In the genomic region with DNA sequence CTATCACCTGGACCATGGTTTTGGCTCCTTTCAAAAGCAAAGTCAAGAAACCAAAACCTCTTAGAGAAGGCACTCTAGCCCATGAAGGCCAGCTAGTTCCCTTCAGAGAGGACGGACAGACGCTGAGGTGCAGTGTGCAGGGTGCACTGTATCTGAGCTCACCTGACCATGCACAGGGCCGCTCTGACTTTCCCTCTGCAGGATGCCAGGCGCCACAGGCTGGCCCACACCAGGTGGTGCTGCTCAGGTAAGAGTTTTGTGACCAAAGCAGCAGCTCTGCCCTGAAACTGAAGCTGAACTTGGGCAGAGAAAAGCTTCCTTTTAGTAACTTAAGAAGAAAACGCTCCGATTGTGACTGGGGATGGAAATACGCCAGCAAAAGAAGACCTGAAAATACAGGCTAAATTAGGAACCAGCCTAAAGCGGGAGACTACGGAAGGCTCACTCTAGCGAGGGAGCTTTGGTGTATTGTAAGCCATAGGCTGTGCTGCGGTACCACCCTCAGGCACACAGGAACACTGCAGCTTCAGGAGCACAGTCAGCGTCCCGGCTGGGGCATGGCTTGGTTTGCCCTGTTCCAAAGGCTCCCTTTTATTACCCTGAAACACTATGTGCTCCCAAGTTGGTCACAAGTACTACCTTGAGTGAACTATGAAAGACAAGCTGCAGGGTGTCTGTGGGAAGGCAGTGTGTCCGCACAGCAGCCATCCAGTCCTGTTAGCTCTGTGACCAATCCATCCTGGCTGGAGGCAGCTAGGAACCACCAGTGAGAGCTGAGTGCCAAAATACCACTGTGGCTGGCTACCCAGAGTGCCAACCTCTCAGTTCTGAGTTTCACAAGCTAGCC, we compare ENCODE assay signal across 7 mouse cellular contexts. TPM values are rescaled to one million over a fixed set of nuclear protein-coding genes. Genes with fewer than 3 reads are reported as not detected.
DNase-seq lines count a peak whose midpoint lies in the region; ATAC-seq and TF ChIP-seq lines count a peak whose summit lies in the region.

No protein-coding gene starts in this region.

- H3K27me3 ChIP-seq in forebrain, embryonic 15.5 days: no peaks in the 10 kb centered on the region
- H3K27me3 ChIP-seq in hindbrain, embryonic 16.5 days (replicated peaks; ENCODE audit: control insufficient read depth, insufficient read depth, low read length): no peaks in the 10 kb centered on the region

- H3K4me3 ChIP-seq in forebrain, embryonic 15.5 days: no peak overlapping the region
- no peak overlapping the region for H3K4me3 ChIP-seq in hindbrain, embryonic 16.5 days (ENCODE audit: low read length)
- H3K4me3 ChIP-seq in left cerebral cortex, adult 2 months: no peak overlapping the region

- H3K4me2 ChIP-seq in forebrain, embryonic 15.5 days (replicated peaks): peak overlapping the region; percentile 10; the same call in 1 of the 2 replicates
- peak overlapping the region; percentile 36; the same call in 1 of the 2 replicates for H3K4me2 ChIP-seq in hindbrain, embryonic 16.5 days (ENCODE audit: low read length)

- peak; percentile 95 for ATAC-seq in forebrain, embryonic 15.5 days (replicated peaks)
- peak; percentile 99 for ATAC-seq in hindbrain, embryonic 16.5 days

- H3K9ac ChIP-seq in forebrain, embryonic 15.5 days (replicated peaks): no peak overlapping the region
- H3K9ac ChIP-seq in hindbrain, embryonic 16.5 days (ENCODE audit: low read depth, low read length): peak overlapping the region; percentile 28; the same call in 1 of the 2 replicates

- H3K9me3 ChIP-seq in forebrain, embryonic 15.5 days: no peaks in the 10 kb centered on the region
- no peaks in the 10 kb centered on the region for H3K9me3 ChIP-seq in hindbrain, embryonic 16.5 days (ENCODE audit: control insufficient read depth, low read length)

- 19% methylated on average over 14 of the region's 14 CpGs for WGBS in forebrain, embryonic 15.5 days
- 24% methylated on average over 14 of the region's 14 CpGs for WGBS in hindbrain, embryonic 16.5 days

- TF ChIP-seq CTCF in left cerebral cortex, adult 2 months (IDR thresholded peaks at IDR 0.05): peak; percentile 88

- H3K27ac ChIP-seq in forebrain, embryonic 15.5 days (replicated peaks): no peak overlapping the region
- H3K27ac ChIP-seq in hindbrain, embryonic 16.5 days (ENCODE audit: low read depth, low read length): no peak overlapping the region
- H3K27ac ChIP-seq in left cerebral cortex, adult 2 months: no peak overlapping the region

- intact Hi-C loops in left cerebral cortex, adult 2 months (cut with DNase I): loop anchor here (5.0 to 10.0 kb wide), 4 partner anchors 195 to 1428 kb away; no protein-coding TSS in a partner anchor

- H3K4me1 ChIP-seq in forebrain, embryonic 15.5 days: peaks cover 3% of the 10 kb centered on the region; the same call in 1 of the 2 replicates
- H3K4me1 ChIP-seq in hindbrain, embryonic 16.5 days (ENCODE audit: control insufficient read depth, insufficient read depth, low read depth, low read length): peaks cover 4% of the 10 kb centered on the region

- DNase-seq in NIH3T3 (ENCODE audit: low read depth): peak; percentile 78
- peak; percentile 18 for DNase-seq in cerebellum, adult 11 months
- peak; percentile 54 to 64 for DNase-seq in left cerebral cortex, adult 2 months (ENCODE audit: extremely low spot score in 1 of 2, low spot score in 2 of 2)
- DNase-seq in lung, postnatal 36 days: peak; percentile 48
- peak; percentile 84 to 86 for DNase-seq in right cerebral cortex, postnatal 10 days (ENCODE audit: low spot score in 2 of 2)

- no peaks in the 10 kb centered on the region for H3K36me3 ChIP-seq in forebrain, embryonic 15.5 days
- no peaks in the 10 kb centered on the region for H3K36me3 ChIP-seq in hindbrain, embryonic 16.5 days (ENCODE audit: control insufficient read depth, insufficient read depth, low read length)

RNA-seq across cellular contexts. Expression of a gene that starts 54.0 kb away (rescaled TPM):
- polyA plus RNA-seq in forebrain, embryonic 15.5 days (2015; fragmentation: Nextera tagmentation; extraction: Ambion mirVana): 38.5 and 39.2 TPM in 2 replicates
- polyA plus RNA-seq in hindbrain, embryonic 16.5 days (2015; fragmentation: Nextera tagmentation; extraction: Ambion mirVana): 32.1 and 33.8 TPM in 2 replicates
- total RNA-seq in left cerebral cortex, adult 2 months (2021): 100 to 1,000 TPM; 172 to 182 TPM

Comparison
In these comparisons a context has a peak if more than half of its experiments do, and no peak if none do; other contexts are left out.
1. DNase-seq: peak in every context shown above with its lines; median percentile 85 in right cerebral cortex, postnatal 10 days; 78 in NIH3T3; 59 in left cerebral cortex, adult 2 months; 48 in lung, postnatal 36 days; 18 in cerebellum, adult 11 months.